Mouse (Mus musculus) retina, adult 2 months (tissue): ENCODE data around the gene Bean1.

ENCODE experiments used
- DNase-seq: peaks from one replicate; pipeline ENCODE4 v3.0.0-alpha.2; 2012; ENCODE audit warnings: low read depth, low spot score

The Bean1 gene

GRCm38 (mm10) chr8:104170118-104171049 is at the start of gene Bean1:
Bean1 (plus strand) TSS chr8:104170442.
- no peak for DNase-seq

GRCm38 (mm10) chr8:104121640-104122416 is 48.4 kb upstream of the Bean1 start:
- no peak for DNase-seq

DNA sequence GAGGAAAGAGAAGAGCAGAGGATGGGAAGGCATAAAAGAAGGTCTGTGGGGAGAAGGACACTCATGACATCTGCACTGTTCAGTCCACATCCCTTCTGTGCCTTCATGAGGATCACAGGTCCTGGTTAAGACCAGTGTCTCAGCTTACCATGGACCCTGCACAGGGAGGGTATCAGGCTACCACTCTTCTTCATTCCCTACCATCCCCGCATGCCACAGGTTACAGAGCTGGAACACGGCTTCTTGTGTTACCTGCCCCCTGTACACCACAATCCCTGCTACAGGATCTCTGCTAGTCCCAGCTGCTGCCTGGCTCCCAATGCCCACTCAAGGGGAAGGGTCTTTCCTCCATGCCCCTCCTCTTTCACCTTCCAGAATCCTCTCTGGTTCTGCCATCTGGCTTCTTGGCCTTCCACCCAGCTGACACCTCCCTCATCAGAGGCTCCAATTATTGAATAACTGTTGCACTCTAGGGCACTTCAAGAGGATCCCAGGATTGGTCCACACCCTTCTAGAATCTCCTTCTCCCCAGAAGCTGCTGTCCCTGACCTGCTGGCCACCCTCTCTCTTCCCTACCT is 47.1 kb upstream of the Bean1 start:
- DNase-seq: no peak

GRCm38 (mm10) chr8:104124534-104124933 is 45.7 kb upstream of the Bean1 start:
- DNase-seq: no peak

DNA sequence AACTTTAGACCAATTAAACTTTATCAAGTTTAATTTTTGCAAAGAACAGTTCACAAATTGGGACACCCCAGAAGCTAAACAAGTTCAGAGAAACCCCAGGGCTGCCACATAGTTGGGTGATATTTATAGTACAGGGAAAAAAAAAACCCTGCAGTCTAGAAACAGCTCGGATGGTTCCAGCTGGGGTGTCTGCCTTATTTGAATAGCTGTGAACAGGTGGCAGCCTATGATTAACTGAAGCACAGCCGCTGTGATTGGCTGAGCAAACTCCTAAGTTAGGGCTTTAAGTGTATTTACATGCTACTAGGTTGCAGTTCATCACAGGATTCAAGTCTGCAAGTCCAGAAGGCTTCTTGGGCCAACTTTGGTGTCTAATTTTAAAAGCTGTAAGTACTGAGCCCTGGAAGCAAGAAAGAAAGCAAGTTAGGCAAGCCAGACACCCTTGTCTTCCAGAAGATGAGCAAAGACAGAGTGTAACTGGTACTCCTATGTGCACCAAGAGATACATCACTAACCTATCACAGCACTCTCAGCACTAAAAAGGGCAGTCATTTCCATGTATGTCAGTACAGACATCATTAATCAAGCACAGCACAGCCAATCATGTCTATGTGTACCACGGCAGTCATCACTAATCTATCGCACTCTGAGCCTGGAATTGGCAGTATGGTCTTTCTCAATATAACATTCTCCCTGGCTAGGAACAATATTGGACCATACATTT is 42.9 kb upstream of the Bean1 start:
- no peak for DNase-seq

DNA sequence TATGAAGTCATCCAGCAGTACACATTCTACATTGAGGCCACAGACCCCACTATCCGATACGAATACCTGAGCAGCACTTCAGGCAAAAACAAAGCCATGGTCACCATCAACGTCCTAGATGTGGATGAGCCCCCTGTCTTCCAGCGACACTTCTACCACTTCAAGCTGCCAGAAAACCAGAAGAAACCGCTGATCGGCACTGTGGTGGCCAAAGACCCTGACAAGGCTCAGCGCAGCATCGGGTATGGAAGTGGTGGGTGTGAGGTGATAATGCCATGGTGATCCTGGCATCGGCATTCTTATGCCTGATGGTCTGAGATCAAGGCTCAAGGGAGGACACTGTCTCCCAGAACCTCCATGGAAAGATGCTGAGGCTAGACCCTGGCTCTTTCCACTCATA is 39.3 kb upstream of the Bean1 start:
- no peak for DNase-seq

DNA sequence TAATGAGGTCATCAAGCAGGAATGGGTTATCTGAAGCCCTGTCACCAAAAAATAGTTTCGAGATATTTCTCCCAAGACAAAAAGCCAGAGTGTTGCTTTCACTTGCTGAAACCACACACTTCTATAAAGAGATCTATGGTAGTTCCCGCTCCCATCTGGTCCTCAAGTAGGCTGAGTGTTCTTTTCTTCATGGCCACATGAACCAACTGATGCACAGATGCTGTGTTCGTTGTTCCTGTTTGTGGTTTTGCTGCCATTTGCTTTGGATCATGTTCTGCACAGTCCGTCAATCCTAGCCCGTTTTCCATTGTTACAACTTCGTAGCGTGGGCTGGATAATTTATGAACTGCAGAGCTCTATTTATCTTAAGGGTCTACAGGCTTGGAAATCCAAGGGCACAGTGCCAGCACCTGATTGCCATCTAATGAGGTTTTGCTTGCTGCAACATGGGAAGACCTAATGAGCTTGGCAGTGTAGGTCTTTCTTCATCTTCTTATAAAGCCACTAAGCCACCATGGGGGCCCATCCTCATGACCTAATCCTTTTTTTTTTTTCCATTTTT is 38.7 kb upstream of the Bean1 start:
- no peak for DNase-seq

DNA sequence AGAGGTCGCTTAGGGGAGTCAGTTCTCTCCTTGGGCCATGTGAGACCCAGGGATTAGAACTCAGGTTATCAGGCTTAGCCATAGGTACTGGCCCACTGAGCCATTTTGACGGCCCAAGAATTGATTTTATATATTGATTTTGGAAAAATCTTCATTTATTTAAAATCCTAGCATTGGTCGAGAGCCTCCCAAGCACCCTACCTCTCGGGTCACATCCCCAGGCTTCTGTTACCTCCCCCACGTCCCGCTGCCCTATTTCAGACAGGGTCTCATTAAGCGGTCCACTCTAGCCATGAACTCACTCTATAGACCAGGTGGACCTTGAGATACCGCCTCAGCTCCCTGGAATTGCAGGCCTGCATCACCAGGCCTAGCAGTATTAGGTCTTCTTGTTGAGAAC is 35.7 kb upstream of the Bean1 start:
- no peak for DNase-seq

- no peak for DNase-seq
Measured at GRCm38 (mm10) chr8:104136277-104136676, 34.0 kb upstream of the Bean1 start.

GRCm38 (mm10) chr8:104137636-104138035 is 32.6 kb upstream of the Bean1 start:
- no peak for DNase-seq

- no peak for DNase-seq
Measured at GRCm38 (mm10) chr8:104140611-104141010, 29.6 kb upstream of the Bean1 start.

DNA sequence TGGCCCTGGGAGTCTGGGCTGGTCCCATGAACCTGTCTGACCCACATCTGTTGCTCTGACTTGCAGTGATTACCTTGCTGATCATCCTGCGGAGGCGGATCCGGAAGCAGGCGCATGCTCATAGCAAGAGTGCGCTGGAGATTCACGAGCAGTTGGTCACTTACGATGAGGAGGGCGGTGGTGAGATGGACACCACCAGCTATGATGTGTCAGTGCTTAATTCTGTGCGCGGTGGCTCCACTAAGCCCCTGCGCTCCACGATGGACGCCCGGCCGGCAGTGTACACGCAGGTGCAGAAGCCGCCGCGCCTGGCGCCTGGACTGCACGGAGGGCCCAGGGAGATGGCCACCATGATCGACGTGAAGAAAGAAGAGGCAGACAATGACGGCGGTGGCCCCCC is 27.8 kb upstream of the Bean1 start:
- DNase-seq: no peak

- no peak for DNase-seq
Measured at GRCm38 (mm10) chr8:104143379-104143778, 26.9 kb upstream of the Bean1 start.

- DNase-seq: no peak
Measured at GRCm38 (mm10) chr8:104144434-104145216, 25.6 kb upstream of the Bean1 start.

GRCm38 (mm10) chr8:104145981-104146689 is 24.1 kb upstream of the Bean1 start:
- peak; percentile 46 for DNase-seq

DNA sequence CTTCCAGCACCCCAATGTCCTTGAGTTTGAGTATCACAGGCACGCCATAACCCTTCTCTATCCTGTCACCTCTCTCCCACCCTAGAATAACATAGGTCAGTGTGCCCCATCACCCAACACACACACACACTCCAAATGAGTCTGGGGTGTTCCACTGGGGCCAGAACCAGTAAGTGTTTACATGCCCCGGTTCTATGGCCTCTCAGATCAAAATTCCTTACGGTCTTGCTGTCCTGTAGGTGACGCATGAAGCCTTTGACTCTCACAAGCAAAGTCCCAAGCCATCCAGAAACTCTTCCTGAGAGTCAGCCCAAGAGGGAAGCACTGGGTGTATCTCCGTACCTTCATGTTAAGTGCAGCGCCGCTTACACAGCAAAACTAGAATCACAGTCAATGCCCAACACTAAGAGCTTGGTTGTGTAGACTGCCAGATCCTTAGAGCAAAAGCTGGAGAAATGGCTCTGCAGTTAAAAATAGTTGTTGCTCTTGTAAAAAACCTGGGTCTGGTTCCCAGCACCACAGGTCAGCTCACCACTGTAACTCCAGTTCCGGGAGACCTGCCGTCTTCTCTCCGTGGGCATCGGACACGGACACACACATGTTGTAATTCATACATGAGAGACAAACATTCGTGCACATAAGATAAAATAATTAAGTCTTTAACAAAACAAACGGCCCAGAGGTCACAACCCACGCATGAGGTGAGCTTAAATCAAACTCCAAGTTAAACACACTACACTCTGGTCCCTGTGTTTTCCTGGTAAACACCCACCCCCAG is 23.3 kb upstream of the Bean1 start:
- no peak for DNase-seq

GRCm38 (mm10) chr8:104147947-104148346 is 22.3 kb upstream of the Bean1 start:
- DNase-seq: no peak

- no peak for DNase-seq
Measured at GRCm38 (mm10) chr8:104160731-104161130, 9.5 kb upstream of the Bean1 start.

- DNase-seq: no peak
Measured at GRCm38 (mm10) chr8:104169461-104169860, 781 bp upstream of the Bean1 start.
